Mouse (Mus musculus): ENCODE measurements around the gene Mapk13. TPM values are rescaled to one million over a fixed set of nuclear protein-coding genes. Genes with fewer than 3 reads are reported as not detected.

The Mapk13 gene
- polyA plus RNA-seq, 1 experiment from 2014 or later, result 3.3 TPM

- Histone ChIP-seq H3K27me3 (ENCODE audit: control insufficient read depth, insufficient read depth, low read length) (no peaks in the 10 kb centered on the region), H3K4me2 (replicated peaks; ENCODE audit: low read depth, low read length) (no peak overlapping the region), H3K9me3 (ENCODE audit: control insufficient read depth, low read length) (no peaks in the 10 kb centered on the region), H3K9ac (ENCODE audit: low read depth, low read length) (no peak overlapping the region), H3K4me3 (ENCODE audit: low read depth, low read length) (no peak overlapping the region), H3K4me1 (replicated peaks; ENCODE audit: control insufficient read depth, insufficient read depth, low read length) (no peaks in the 10 kb centered on the region), H3K27ac (ENCODE audit: low read depth, low read length) (no peak overlapping the region), H3K36me3 (ENCODE audit: control insufficient read depth, insufficient read depth, low read length) (peaks cover 12% of the 10 kb centered on the region)
- DNase-seq (ENCODE audit: low spot score) (no peak), ATAC-seq (ENCODE audit: low FRiP score) (no peak)
- 96% methylated on average over 6 of the region's 6 CpGs for WGBS
These were observed 56.4 kb downstream of the Mapk13 start for GRCm38 (mm10) chr17:28825359-28826041.

GRCm38 (mm10) chr17:28827665-28828231, 58.7 kb downstream of the Mapk13 start:
- H3K27me3 ChIP-seq (ENCODE audit: control insufficient read depth, insufficient read depth, low read length), result no peaks in the 10 kb centered on the region
- H3K9me3 ChIP-seq (ENCODE audit: control insufficient read depth, low read length), result no peaks in the 10 kb centered on the region
- H3K4me1 ChIP-seq (replicated peaks; ENCODE audit: control insufficient read depth, insufficient read depth, low read length), result no peaks in the 10 kb centered on the region
- no peak overlapping the region for H3K4me3 ChIP-seq (ENCODE audit: low read depth, low read length)
- no peak overlapping the region for H3K9ac ChIP-seq (ENCODE audit: low read depth, low read length)
- no peak for ATAC-seq (ENCODE audit: low FRiP score)
- H3K36me3 ChIP-seq (ENCODE audit: control insufficient read depth, insufficient read depth, low read length), result peaks cover 12% of the 10 kb centered on the region
- no peak overlapping the region for H3K27ac ChIP-seq (ENCODE audit: low read depth, low read length)
- 93% methylated on average over 8 of the region's 8 CpGs for WGBS
- no peak overlapping the region for H3K4me2 ChIP-seq (replicated peaks; ENCODE audit: low read depth, low read length)
- no peak for DNase-seq (ENCODE audit: low spot score)

- H3K4me3 ChIP-seq (ENCODE audit: low read depth, low read length), result no peak overlapping the region
- H3K9ac ChIP-seq (ENCODE audit: low read depth, low read length), result no peak overlapping the region
- H3K36me3 ChIP-seq (ENCODE audit: control insufficient read depth, insufficient read depth, low read length), result peaks cover 14% of the 10 kb centered on the region
- no peak overlapping the region for H3K4me2 ChIP-seq (replicated peaks; ENCODE audit: low read depth, low read length)
- H3K27me3 ChIP-seq (ENCODE audit: control insufficient read depth, insufficient read depth, low read length), result no peaks in the 10 kb centered on the region
- ATAC-seq (ENCODE audit: low FRiP score) (no peak), DNase-seq (ENCODE audit: low spot score) (no peak)
- H3K4me1 ChIP-seq (replicated peaks; ENCODE audit: control insufficient read depth, insufficient read depth, low read length), result no peaks in the 10 kb centered on the region
- peak overlapping the region; percentile 39; the same call in 1 of the 2 replicates for H3K27ac ChIP-seq (ENCODE audit: low read depth, low read length)
- 87% methylated on average over 14 of the region's 14 CpGs for WGBS
- H3K9me3 ChIP-seq (ENCODE audit: control insufficient read depth, low read length), result no peaks in the 10 kb centered on the region
These were observed 60.0 kb downstream of the Mapk13 start for GRCm38 (mm10) chr17:28829120-28829519.

Other genes starting within 250 kb of the Mapk13 start
- not detected in 2 replicates for gene Armc12, start 238.5 kb upstream of the Mapk13 start, polyA plus RNA-seq (2014; fragmentation: Nextera tagmentation; extraction: Ambion mirVana)
- gene Clpsl2, start 219.9 kb upstream of the Mapk13 start, polyA plus RNA-seq (2014; fragmentation: Nextera tagmentation; extraction: Ambion mirVana), result not detected in 2 replicates
- not detected in 2 replicates for gene Clps, start 208.5 kb upstream of the Mapk13 start, polyA plus RNA-seq (2014; fragmentation: Nextera tagmentation; extraction: Ambion mirVana)
- 2.0 and 2.2 TPM in 2 replicates for gene Lhfpl5, start 193.7 kb upstream of the Mapk13 start, polyA plus RNA-seq (2014; fragmentation: Nextera tagmentation; extraction: Ambion mirVana)
- gene Srpk1, start 146.6 kb upstream of the Mapk13 start, polyA plus RNA-seq (2014; fragmentation: Nextera tagmentation; extraction: Ambion mirVana), result 133 and 164 TPM in 2 replicates
- gene Slc26a8, start 79.1 kb upstream of the Mapk13 start, polyA plus RNA-seq (2014; fragmentation: Nextera tagmentation; extraction: Ambion mirVana), result 0.38 and 0.52 TPM in 2 replicates
- gene Mapk14, start 78.0 kb upstream of the Mapk13 start, polyA plus RNA-seq (2014; fragmentation: Nextera tagmentation; extraction: Ambion mirVana), result 38.1 and 44.2 TPM in 2 replicates
- 0.70 and 1.5 TPM in 2 replicates for gene AC170998.1, start 43.2 kb upstream of the Mapk13 start, polyA plus RNA-seq (2014; fragmentation: Nextera tagmentation; extraction: Ambion mirVana)
- gene Brpf3, start 31.8 kb downstream of the Mapk13 start, polyA plus RNA-seq (2014; fragmentation: Nextera tagmentation; extraction: Ambion mirVana), result 7.1 and 9.8 TPM in 2 replicates
- not detected in 2 replicates for gene Pnpla1, start 89.1 kb downstream of the Mapk13 start, polyA plus RNA-seq (2014; fragmentation: Nextera tagmentation; extraction: Ambion mirVana)
- 0.03 TPM in 1 of 2 replicates, not detected in the other for gene 4930539E08Rik, start 146.0 kb downstream of the Mapk13 start, polyA plus RNA-seq (2014; fragmentation: Nextera tagmentation; extraction: Ambion mirVana)
- gene Pxt1, start 174.5 kb downstream of the Mapk13 start, polyA plus RNA-seq (2014; fragmentation: Nextera tagmentation; extraction: Ambion mirVana), result 0.34 TPM in 1 of 2 replicates, not detected in the other
- 81.7 and 94.8 TPM in 2 replicates for gene Kctd20, start 182.7 kb downstream of the Mapk13 start, polyA plus RNA-seq (2014; fragmentation: Nextera tagmentation; extraction: Ambion mirVana)
- 141 and 151 TPM in 2 replicates for gene Stk38, start 238.7 kb downstream of the Mapk13 start, polyA plus RNA-seq (2014; fragmentation: Nextera tagmentation; extraction: Ambion mirVana)